Mouse (Mus musculus): ENCODE measurements around the gene Ccdc169.
A peak's percentile ranks its signal among the peaks of the same experiment; 100 is the strongest.

The Ccdc169 gene

GRCm38 (mm10) chr3:55123064-55123463 lies 14.1 kb upstream of the Ccdc169 start:
- DNase-seq, result no peak

GRCm38 (mm10) chr3:55129181-55129692 lies 7.9 kb upstream of the Ccdc169 start:
- DNase-seq, result no peak

GRCm38 (mm10) chr3:55131576-55132233 lies 5.4 kb upstream of the Ccdc169 start:
- no peak for DNase-seq

GRCm38 (mm10) chr3:55139837-55140236 lies 2.7 kb downstream of the Ccdc169 start:
- no peak for DNase-seq

GRCm38 (mm10) chr3:55141401-55141800 lies 4.3 kb downstream of the Ccdc169 start:
- no peak for DNase-seq

GRCm38 (mm10) chr3:55144916-55145315 lies 7.8 kb downstream of the Ccdc169 start:
- DNase-seq, result no peak

GRCm38 (mm10) chr3:55146441-55146840 lies 9.3 kb downstream of the Ccdc169 start:
- no peak for DNase-seq

GRCm38 (mm10) chr3:55147156-55147555 lies 10.0 kb downstream of the Ccdc169 start:
- DNase-seq, result no peak

- DNase-seq, result no peak
Measured at GRCm38 (mm10) chr3:55148091-55148490, 11.0 kb downstream of the Ccdc169 start.

GRCm38 (mm10) chr3:55151656-55152433 lies 14.7 kb downstream of the Ccdc169 start:
- peak; percentile 13 for DNase-seq

- no peak for DNase-seq
Measured at GRCm38 (mm10) chr3:55152673-55153334, 15.7 kb downstream of the Ccdc169 start.

GRCm38 (mm10) chr3:55154163-55154562 lies 17.0 kb downstream of the Ccdc169 start:
- no peak for DNase-seq

GRCm38 (mm10) chr3:55157413-55157812 lies 20.3 kb downstream of the Ccdc169 start:
- DNase-seq, result no peak

GRCm38 (mm10) chr3:55161144-55161543 lies 24.0 kb downstream of the Ccdc169 start:
- no peak for DNase-seq

GRCm38 (mm10) chr3:55163510-55163909 lies 26.4 kb downstream of the Ccdc169 start:
- DNase-seq, result no peak

- no peak for DNase-seq
Measured at GRCm38 (mm10) chr3:55172478-55172877, 35.3 kb downstream of the Ccdc169 start.

- no peak for DNase-seq
Measured at GRCm38 (mm10) chr3:55177271-55177670, 40.1 kb downstream of the Ccdc169 start.

- no peak for DNase-seq
Measured at GRCm38 (mm10) chr3:55181766-55182165, 44.6 kb downstream of the Ccdc169 start, which contains the start of gene Sohlh2. Sohlh2 (plus strand) TSS chr3:55182028.

- DNase-seq, result no peak
Measured at GRCm38 (mm10) chr3:55191668-55192067, 54.5 kb downstream of the Ccdc169 start.

GRCm38 (mm10) chr3:55193351-55193750 lies 56.2 kb downstream of the Ccdc169 start:
- DNase-seq, result no peak

- DNase-seq, result no peak
Measured at GRCm38 (mm10) chr3:55194792-55195191, 57.7 kb downstream of the Ccdc169 start.

GRCm38 (mm10) chr3:55195581-55196327 lies 58.6 kb downstream of the Ccdc169 start:
- no peak for DNase-seq

GRCm38 (mm10) chr3:55196328-55196710 lies 59.2 kb downstream of the Ccdc169 start:
- no peak for DNase-seq

All from kidney, adult 11 months (tissue).